Mouse (Mus musculus): ENCODE measurements at regions not wholly inside any gene's neighbourhood (a gene's known extent, or its start where the extent isn't known, plus 50 kb on each side); places are given as distances from the start of the nearest gene placed in this dataset.
A peak's percentile ranks its signal among the peaks of the same experiment; 100 is the strongest.

DNA sequence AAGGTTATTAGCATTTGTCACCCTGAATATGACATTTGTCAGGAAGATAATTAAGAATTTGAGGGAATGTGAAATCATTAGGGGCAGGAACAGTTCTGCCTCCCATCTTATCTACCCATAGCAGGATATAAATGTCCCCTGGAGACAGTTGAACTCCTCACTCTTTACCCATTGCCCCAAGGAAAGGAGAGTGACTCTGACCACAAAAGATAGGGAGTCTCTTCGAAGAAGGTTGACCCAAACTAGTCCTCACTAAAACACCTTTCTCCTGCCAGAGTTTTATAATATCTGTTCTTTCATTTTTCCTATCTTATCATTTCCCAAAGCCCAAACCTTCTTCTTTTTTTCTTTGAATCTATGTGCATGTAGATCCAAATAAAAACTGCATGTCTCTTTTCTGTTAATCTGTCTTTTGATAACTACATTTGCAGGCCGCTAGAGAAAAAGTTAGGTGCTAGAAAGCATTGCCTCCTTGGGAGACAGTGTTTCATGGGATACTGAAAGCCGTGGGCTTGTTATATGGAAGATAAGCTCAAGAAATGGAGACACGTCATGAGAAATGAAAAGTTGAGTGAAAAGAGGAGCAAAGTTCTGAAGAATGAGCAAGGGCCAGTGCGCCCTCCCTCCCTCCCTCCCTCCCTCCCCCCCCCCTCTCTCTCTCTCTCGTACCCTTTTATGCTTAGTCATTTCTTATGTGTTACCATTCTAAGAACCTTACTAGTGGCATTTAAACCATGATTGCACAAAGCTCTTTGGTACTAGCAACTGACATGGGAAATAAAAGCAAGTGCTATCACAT lies 341.6 kb downstream of the Rnd3 start:
- no peak for DNase-seq (ENCODE audit: inconsistent age in 2 of 2, low spot score in 1 of 2)

DNA sequence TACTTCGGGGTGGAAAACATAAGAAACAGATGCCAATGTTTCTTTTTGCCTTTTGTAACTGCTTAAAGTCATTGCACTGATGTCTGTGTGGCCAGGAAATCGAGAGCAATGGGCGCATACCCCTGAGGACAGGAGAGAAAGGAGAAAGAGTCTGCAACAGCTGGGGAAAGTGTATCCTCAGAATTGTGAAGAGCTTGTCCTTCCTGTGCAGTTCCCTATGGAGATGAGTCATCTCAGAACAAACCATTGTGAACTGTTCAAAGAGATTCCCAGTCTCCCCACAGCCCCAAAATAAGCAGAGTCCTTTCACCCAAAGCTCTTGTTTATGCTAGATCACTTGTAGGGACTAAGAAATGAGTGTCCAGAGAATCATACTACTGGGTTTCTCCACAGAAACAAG lies 343.3 kb downstream of the Rnd3 start:
- DNase-seq (ENCODE audit: inconsistent age in 2 of 2, low spot score in 1 of 2), result no peak

GRCm38 (mm10) chr2:50796087-50796486 lies 352.8 kb downstream of the Rnd3 start:
- no peak for DNase-seq (ENCODE audit: inconsistent age in 2 of 2, low spot score in 1 of 2)

GRCm38 (mm10) chr2:50793616-50794015 lies 355.3 kb downstream of the Rnd3 start:
- DNase-seq (ENCODE audit: inconsistent age in 2 of 2, low spot score in 1 of 2), result peak; percentile 51 to 81

DNA sequence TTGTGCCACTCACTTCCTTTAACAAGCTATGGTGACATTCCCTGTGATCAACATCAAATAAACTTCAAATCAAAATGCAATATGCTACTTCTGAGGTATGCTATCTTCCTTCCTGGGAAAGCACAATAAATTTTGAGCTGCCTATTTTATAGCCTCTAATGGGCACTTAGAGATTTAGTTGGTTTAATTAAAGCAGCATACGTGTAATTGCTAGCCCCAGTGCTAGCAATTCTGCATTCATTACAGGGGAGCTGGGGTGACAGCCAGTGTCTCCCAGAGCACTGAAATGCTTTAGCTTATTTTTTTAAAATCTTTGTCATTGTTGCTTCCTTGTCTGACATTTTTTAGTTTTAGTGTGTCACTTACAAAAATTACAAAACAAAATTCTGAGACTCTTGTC lies 355.8 kb downstream of the Rnd3 start:
- no peak for DNase-seq (ENCODE audit: inconsistent age in 2 of 2, low spot score in 1 of 2)

DNA sequence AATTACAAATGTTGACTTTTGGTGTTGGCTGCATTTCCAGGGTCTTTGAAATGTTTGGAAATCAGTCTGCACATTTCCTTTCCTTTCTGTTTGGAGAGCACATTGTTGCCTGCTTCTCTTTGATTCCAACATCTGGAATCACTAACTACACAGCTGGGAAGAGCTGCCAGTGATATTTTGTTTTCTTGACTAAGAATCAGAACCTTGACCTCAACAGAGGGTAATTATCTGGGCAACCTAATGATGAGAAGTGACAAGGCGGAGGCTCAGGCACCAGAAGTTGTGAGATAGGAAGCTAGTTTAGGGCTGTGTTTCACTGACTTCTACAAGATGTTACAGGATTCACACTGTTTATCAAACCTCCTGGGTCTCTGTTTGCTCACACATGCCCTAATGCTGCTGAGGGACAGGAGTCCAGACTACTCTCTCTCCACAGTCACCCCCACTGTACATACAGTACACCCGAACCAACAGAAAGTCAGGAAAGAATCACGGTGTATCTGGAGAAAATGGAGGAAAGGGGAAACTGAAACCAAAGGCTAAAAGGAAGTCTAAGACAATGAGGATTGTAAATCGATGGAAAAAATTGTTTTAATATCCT lies 359.8 kb downstream of the Rnd3 start:
- peak in 1 of 2 experiments; percentile 33 for DNase-seq (ENCODE audit: inconsistent age in 2 of 2, low spot score in 1 of 2)

GRCm38 (mm10) chr2:50772101-50772500 lies 376.8 kb downstream of the Rnd3 start:
- no peak for DNase-seq (ENCODE audit: inconsistent age in 2 of 2, low spot score in 1 of 2)

DNA sequence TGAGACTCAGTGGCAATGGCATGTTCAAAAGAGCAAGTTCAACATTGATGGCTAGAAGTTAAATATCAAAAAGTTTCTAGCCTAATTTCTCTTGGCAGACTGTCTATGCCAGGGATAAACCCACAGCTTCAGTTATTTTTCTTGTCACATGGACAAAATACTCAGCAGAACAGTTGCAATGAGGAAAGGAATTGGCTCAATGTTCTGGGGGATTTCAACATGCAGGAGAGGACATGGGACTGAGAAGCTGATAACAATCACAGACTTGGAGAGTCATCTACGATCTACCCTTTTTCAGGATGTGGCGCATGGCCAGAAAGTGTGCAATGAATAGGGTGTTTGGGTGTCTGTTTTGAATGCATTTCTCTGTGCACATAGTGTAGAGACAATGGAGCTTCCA lies 389.9 kb downstream of the Rnd3 start:
- DNase-seq (ENCODE audit: inconsistent age in 2 of 2, low spot score in 1 of 2), result no peak

DNA sequence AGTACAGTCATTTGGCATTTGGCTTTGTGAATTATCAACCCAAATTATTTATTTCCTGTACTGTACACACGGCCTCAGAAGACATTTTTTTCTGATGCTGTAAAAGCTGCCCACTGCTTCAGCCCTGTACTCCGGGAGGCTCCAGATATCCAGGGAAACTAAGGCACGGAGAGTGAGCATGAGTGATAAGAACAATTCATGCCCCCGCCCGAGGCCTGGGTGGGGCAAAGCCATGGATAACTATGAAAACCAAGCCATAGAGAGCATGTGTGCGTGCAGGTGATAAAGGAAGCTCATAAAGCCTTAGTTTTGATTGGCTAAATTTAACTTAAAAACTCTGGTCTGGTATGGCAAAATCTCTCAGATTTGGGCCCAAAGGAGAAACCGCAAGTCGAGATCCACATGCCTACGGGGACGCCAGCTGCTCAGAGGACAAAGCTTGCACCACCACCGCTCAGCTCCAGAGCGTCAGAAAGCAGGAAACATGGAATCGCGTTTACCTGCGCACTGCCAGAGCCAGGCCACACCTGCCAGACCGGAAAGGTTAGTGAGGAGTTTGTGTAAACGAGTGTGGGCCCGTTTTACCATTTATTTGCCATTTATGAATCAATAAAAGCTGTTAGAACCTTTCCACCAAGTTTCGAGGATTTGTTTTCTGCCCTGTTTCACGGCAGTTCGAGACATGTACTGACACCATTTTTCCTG lies 390.9 kb downstream of the Rnd3 start:
- DNase-seq (ENCODE audit: inconsistent age in 2 of 2, low spot score in 1 of 2), result no peak

GRCm38 (mm10) chr2:50755616-50756450 lies 393.1 kb downstream of the Rnd3 start:
- DNase-seq (ENCODE audit: inconsistent age in 2 of 2, low spot score in 1 of 2), result no peak

- DNase-seq (ENCODE audit: inconsistent age in 2 of 2, low spot score in 1 of 2), result no peak
These were observed 393.8 kb downstream of the Rnd3 start for GRCm38 (mm10) chr2:50755160-50755559.

GRCm38 (mm10) chr2:50752408-50752807 lies 396.5 kb downstream of the Rnd3 start:
- no peak for DNase-seq (ENCODE audit: inconsistent age in 2 of 2, low spot score in 1 of 2)

- DNase-seq (ENCODE audit: inconsistent age in 2 of 2, low spot score in 1 of 2), result no peak
These were observed 398.1 kb downstream of the Rnd3 start for GRCm38 (mm10) chr2:50750799-50751198.

DNA sequence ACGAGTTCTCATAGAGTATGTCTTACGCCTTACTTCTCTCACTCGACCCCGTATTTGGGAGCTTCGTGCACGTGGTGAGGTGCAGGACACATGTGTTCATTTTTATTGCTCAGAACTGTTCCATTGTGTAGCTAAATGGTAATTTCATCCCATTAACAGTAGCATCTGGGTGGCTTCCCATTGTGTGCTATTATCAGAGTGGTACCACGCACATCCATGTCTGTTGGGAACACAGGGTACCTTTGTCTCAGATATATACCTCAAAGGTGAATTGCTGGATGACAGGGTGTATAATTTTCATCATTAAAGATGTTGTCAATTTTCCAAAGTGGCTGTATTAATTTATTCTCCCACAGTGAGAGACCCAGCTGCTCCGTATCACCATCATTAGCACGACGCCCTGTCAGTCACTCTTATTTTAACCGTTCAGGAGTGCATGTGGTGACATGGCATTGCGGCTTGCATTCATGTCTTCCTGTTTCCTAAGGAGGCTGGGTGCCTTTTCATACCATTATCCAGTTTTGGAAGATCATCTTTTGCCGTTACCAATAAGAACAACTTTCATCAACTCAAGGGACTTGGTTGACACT lies 404.2 kb downstream of the Rnd3 start:
- DNase-seq (ENCODE audit: inconsistent age in 2 of 2, low spot score in 1 of 2), result no peak

DNA sequence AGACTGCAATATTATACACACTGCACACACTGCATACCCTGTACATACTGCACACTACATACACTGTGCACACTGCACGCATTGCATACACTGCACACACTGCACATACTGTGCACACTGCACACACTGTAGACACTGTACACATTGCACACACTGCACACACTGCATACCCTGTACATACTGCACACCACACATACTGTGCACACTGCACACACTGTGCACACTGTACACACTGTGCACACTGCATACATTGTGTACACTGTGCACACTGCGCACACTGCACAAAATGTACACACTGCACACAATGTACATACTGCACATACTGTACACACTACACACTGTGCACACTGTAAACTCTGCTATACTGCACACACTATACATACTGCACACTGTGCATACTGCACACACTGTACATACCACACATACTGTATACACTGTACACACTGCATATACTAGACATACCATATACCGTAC lies 405.1 kb downstream of the Rnd3 start:
- DNase-seq (ENCODE audit: inconsistent age in 2 of 2, low spot score in 1 of 2), result no peak

DNA sequence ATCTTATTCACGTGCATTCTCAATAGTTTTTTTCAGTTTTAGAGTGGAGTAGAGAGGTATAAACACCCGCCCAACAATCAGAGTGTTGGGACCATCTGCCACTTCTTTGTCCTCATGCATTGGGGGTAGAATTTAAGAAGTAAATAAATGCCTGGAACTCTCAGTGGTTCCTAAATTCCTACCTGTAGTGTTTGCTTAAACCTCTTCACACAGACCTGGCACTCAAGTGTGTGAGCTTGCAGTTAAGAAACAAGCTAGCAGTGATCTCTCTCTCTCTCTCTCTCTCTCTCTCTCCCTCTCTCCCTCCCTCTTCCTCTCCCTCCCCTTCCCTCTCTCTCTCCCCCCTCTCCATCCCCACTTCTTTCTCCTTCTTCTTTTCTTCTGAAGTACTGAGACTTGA lies 406.5 kb downstream of the Rnd3 start:
- no peak for DNase-seq (ENCODE audit: inconsistent age in 2 of 2, low spot score in 1 of 2)

GRCm38 (mm10) chr2:50741337-50741736 lies 407.6 kb downstream of the Rnd3 start:
- DNase-seq (ENCODE audit: inconsistent age in 2 of 2, low spot score in 1 of 2), result no peak

- DNase-seq (ENCODE audit: inconsistent age in 2 of 2, low spot score in 1 of 2), result no peak
These were observed 409.3 kb downstream of the Rnd3 start for GRCm38 (mm10) chr2:50739599-50739979.

- no peak for DNase-seq (ENCODE audit: inconsistent age in 2 of 2, low spot score in 1 of 2)
These were observed 409.8 kb downstream of the Rnd3 start for GRCm38 (mm10) chr2:50738936-50739598.

GRCm38 (mm10) chr2:50737706-50738105 lies 411.2 kb downstream of the Rnd3 start:
- DNase-seq (ENCODE audit: inconsistent age in 2 of 2, low spot score in 1 of 2), result no peak

Measured in adrenal gland, adult (tissue).